Mouse (Mus musculus) intestine, embryonic 16.5 days (tissue): ENCODE data around the gene Slc17a9. TPM values are rescaled to one million over a fixed set of nuclear protein-coding genes. Genes with fewer than 3 reads are reported as not detected.

Experiments
- ATAC-seq: fragments of 200-750 bp; cut with Nextera tagmentation; 2 replicates; pipeline ENCODE4 v1.8.0; 2017; ENCODE audit warnings: moderate TSS enrichment, moderate library complexity
- H3K27ac ChIP-seq: fragments of 300-500 bp; sonication (generic); 2 replicates; pipeline ENCODE4 v1.5.1; 2014; ENCODE audit warnings: mild to moderate bottlenecking, low read length
- H3K27me3 ChIP-seq: fragments of 300-500 bp; sonication (generic); replicated peaks from 2 replicates; pipeline ENCODE4 v1.6.1; 2014; ENCODE audit warnings: low read length, control low read depth, mixed read lengths; ENCODE audit not compliant: control insufficient read depth, insufficient read depth
- H3K36me3 ChIP-seq: fragments of 300-500 bp; sonication (generic); 2 replicates; pipeline ENCODE4 v1.6.1; 2014; ENCODE audit warnings: low read length, control low read depth; ENCODE audit not compliant: control insufficient read depth, insufficient read depth
- H3K4me1 ChIP-seq: fragments of 300-500 bp; sonication (generic); 2 replicates; pipeline ENCODE4 v1.6.1; 2014; ENCODE audit warnings: low read length, control low read depth, mixed read lengths; ENCODE audit not compliant: control insufficient read depth, insufficient read depth
- H3K4me2 ChIP-seq: fragments of 300-500 bp; sonication (generic); 2 replicates; pipeline ENCODE4 v1.6.1; 2014; ENCODE audit warnings: low read depth, low read length, control low read depth
- H3K4me3 ChIP-seq: fragments of 300-500 bp; sonication (generic); 2 replicates; pipeline ENCODE4 v1.5.1; 2014; ENCODE audit warnings: mild to moderate bottlenecking, low read length
- H3K9ac ChIP-seq: fragments of 300-500 bp; sonication (generic); 2 replicates; pipeline ENCODE4 v1.6.1; 2014; ENCODE audit warnings: low read depth, low read length
- H3K9me3 ChIP-seq: fragments of 300-500 bp; sonication (generic); 2 replicates; pipeline ENCODE4 v1.6.1; 2016; ENCODE audit warnings: low read length, control low read depth; ENCODE audit not compliant: control insufficient read depth
- WGBS: fragments of 180-500 bp; shearing (Covaris S2); extraction: QIAGEN DNeasy Blood & Tissue Kit; methylation state at CpG from one replicate; pipeline ENCODE4 v1.1.7; 2014; 5-methylcytosine and 5-hydroxymethylcytosine counted together
- polyA plus RNA-seq: library from polyadenylated mRNA; unstranded; fragments of >200 nt; fragmentation: Nextera tagmentation; extraction: Ambion mirVana; gene quantifications from 2 replicates; pipeline ENCODE4 v1.2.1, GENCODE M21; 2015

Gene Slc17a9
- polyA plus RNA-seq, 1 experiment from 2014 or later: 5.4 TPM

DNA sequence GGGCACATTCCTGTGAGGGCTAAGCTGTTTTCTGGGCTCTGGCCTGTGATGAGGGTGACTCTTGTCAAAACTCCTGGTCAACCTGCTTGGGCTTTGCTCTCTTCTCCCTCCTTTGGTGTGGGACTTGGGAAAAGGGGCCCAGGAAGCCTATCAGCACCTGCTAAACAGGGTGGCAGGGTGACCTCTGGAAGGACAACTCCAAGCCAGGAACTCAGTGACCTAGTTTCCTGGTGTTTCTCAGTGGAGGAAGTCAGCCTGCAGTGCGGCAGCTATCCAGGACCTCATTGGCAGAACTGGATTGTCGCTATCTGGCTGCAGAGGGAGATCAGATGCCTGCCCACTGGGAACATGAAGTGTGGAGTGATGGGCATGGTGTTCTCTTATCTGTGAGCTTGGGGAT is 63.3 kb downstream of the Slc17a9 start:
- Histone ChIP-seq H3K4me1 (no peaks in the 10 kb centered on the region), H3K9me3 (no peaks in the 10 kb centered on the region), H3K4me3 (no peak overlapping the region), H3K4me2 (no peak overlapping the region), H3K36me3 (no peaks in the 10 kb centered on the region), H3K9ac (no peak overlapping the region), H3K27me3 (no peaks in the 10 kb centered on the region; the same call in 1 of the 2 replicates), H3K27ac (no peak overlapping the region)
- ATAC-seq: no peak
- 9% methylated on average over 2 of the region's 2 CpGs for WGBS

DNA sequence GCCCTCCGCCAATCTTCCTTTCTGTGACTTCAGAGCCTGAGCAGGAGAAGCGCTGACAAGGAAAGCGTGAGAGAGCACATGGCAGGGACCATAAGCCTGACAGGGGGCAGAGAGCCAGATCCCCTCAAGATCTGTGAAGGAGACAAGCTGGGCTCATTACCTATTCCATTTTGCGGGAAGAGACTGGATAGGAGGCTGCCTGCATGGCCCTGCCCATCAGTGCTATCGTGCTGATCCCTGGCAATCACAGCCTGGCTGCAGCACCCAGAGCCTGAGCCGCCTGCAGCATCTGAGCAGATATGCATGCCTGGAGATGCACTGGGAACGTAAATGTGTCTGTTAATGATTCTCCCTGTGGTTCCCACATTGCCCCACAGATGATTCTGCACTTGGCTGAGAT is 63.8 kb downstream of the Slc17a9 start:
- H3K36me3 ChIP-seq: no peaks in the 10 kb centered on the region
- H3K4me1 ChIP-seq: no peaks in the 10 kb centered on the region
- H3K9me3 ChIP-seq: no peaks in the 10 kb centered on the region
- H3K27ac ChIP-seq: no peak overlapping the region
- H3K4me2 ChIP-seq: no peak overlapping the region
- WGBS: 12% methylated on average over 7 of the region's 7 CpGs
- H3K9ac ChIP-seq: no peak overlapping the region
- H3K27me3 ChIP-seq: no peaks in the 10 kb centered on the region; the same call in 1 of the 2 replicates
- ATAC-seq: no peak
- H3K4me3 ChIP-seq: no peak overlapping the region

- Histone ChIP-seq H3K4me3 (no peak overlapping the region), H3K27me3 (no peaks in the 10 kb centered on the region; the same call in 1 of the 2 replicates), H3K9me3 (no peaks in the 10 kb centered on the region), H3K36me3 (no peaks in the 10 kb centered on the region), H3K9ac (no peak overlapping the region), H3K27ac (no peak overlapping the region), H3K4me1 (no peaks in the 10 kb centered on the region), H3K4me2 (no peak overlapping the region)
- ATAC-seq: no peak
- WGBS: 47% methylated on average over 4 of the region's 4 CpGs
Observed at GRCm38 (mm10) chr2:180791674-180792073, 66.6 kb downstream of the Slc17a9 start.

Other genes starting within 250 kb of the Slc17a9 start
- 1.9 and 2.1 TPM in 2 replicates for gene Ntsr1, start 225.3 kb upstream of the Slc17a9 start, polyA plus RNA-seq
- 19.0 and 20.9 TPM in 2 replicates for gene Mrgbp, start 144.0 kb upstream of the Slc17a9 start, polyA plus RNA-seq
- 36.6 and 37.5 TPM in 2 replicates for gene Ogfr, start 136.0 kb upstream of the Slc17a9 start, polyA plus RNA-seq
- 4.1 and 6.2 TPM in 2 replicates for gene Col9a3, start 127.5 kb upstream of the Slc17a9 start, polyA plus RNA-seq
- gene Tcfl5, start 82.6 kb upstream of the Slc17a9 start, polyA plus RNA-seq: 0.10 and 0.12 TPM in 2 replicates
- 16.6 and 17.0 TPM in 2 replicates for gene Dido1, start 15.3 kb upstream of the Slc17a9 start, polyA plus RNA-seq
- 51.1 and 54.4 TPM in 2 replicates for gene Gid8, start 15.1 kb upstream of the Slc17a9 start, polyA plus RNA-seq
- not detected in 2 replicates for gene Bhlhe23, start 51.6 kb downstream of the Slc17a9 start, polyA plus RNA-seq
- gene Ythdf1, start 195.7 kb downstream of the Slc17a9 start, polyA plus RNA-seq: 9.2 and 9.8 TPM in 2 replicates
- gene Birc7, start 203.8 kb downstream of the Slc17a9 start, polyA plus RNA-seq: 0.09 TPM in 1 of 2 replicates, not detected in the other
- gene Nkain4, start 229.4 kb downstream of the Slc17a9 start, polyA plus RNA-seq: 29.9 and 32.5 TPM in 2 replicates
- gene Arfgap1, start 242.0 kb downstream of the Slc17a9 start, polyA plus RNA-seq: 74.2 and 82.4 TPM in 2 replicates